Mouse (Mus musculus) heart, adult 2 months (tissue): ENCODE measurements around the gene Efnb1.

Experiments
- CTCF ChIP-seq: fragments of 200-600 bp; IDR thresholded peaks from 2 replicates; pipeline ENCODE4 v1.8.1; 2022; ENCODE audit warnings: antibody characterized with exemption, mild to moderate bottlenecking, moderate library complexity
- EP300 ChIP-seq: fragments of 200-500 bp; IDR thresholded peaks from 2 replicates; pipeline ENCODE4 v1.6.1; 2011; ENCODE audit warnings: low read depth, low read length, control low read depth; ENCODE audit not compliant: insufficient read depth
- POLR2A ChIP-seq: fragments of 200-500 bp; IDR thresholded peaks from 2 replicates; pipeline ENCODE4 v1.6.1; 2011; ENCODE audit warnings: mild to moderate bottlenecking, low read depth, low read length, control low read depth; ENCODE audit not compliant: insufficient read depth

- TF ChIP-seq POLR2A (no peak), CTCF (no peak), EP300 (no peak)
These were observed 16.4 kb upstream of the Efnb1 start for GRCm38 (mm10) chrX:99119510-99119909.
